Mouse (Mus musculus) embryonic facial prominence, embryonic 10.5 days (tissue): ENCODE measurements around the gene Bmp6. TPM values are rescaled to one million over a fixed set of nuclear protein-coding genes. Genes with fewer than 3 reads are reported as not detected.
A peak's percentile ranks its signal among the peaks of the same experiment; 100 is the strongest.

ENCODE experiments used
- DNase-seq: peaks from one replicate; pipeline ENCODE4 v3.0.0-alpha.2; 2017; ENCODE audit warnings: low spot score
- H3K27ac ChIP-seq: fragments of 300-500 bp; sonication (generic); replicated peaks from 2 replicates; pipeline ENCODE4 v1.5.1; 2016; ENCODE audit warnings: mild to moderate bottlenecking
- H3K27me3 ChIP-seq: fragments of 300-500 bp; sonication (generic); replicated peaks from 2 replicates; pipeline ENCODE4 v1.6.1; 2016; ENCODE audit warnings: low read depth, mild to moderate bottlenecking; ENCODE audit not compliant: poor library complexity, severe bottlenecking
- H3K36me3 ChIP-seq: fragments of 300-500 bp; sonication (generic); replicated peaks from 2 replicates; pipeline ENCODE4 v1.6.1; 2016; ENCODE audit warnings: mild to moderate bottlenecking, moderate library complexity
- H3K4me1 ChIP-seq: fragments of 300-500 bp; sonication (generic); 2 replicates; pipeline ENCODE4 v1.6.1; 2016
- H3K4me3 ChIP-seq: fragments of 300-500 bp; sonication (generic); 2 replicates; pipeline ENCODE4 v1.5.1; 2016; ENCODE audit warnings: mild to moderate bottlenecking, moderate library complexity
- H3K9me3 ChIP-seq: fragments of 300-500 bp; sonication (generic); 2 replicates; pipeline ENCODE4 v1.6.1; 2016; ENCODE audit warnings: mild to moderate bottlenecking
- WGBS: fragments of 180-500 bp; shearing (Covaris S2); methylation state at CpG from one replicate; pipeline ENCODE4 v1.1.7; 2016; 5-methylcytosine and 5-hydroxymethylcytosine counted together
- polyA plus RNA-seq: library from polyadenylated mRNA; unstranded; fragments of >200 nt; fragmentation: Nextera tagmentation; extraction: Ambion mirVana; gene quantifications from 2 replicates; pipeline ENCODE4 v1.2.1, GENCODE M21; 2016

Bmp6 gene
- polyA plus RNA-seq, 1 experiment from 2014 or later: 0.75 TPM

DNA sequence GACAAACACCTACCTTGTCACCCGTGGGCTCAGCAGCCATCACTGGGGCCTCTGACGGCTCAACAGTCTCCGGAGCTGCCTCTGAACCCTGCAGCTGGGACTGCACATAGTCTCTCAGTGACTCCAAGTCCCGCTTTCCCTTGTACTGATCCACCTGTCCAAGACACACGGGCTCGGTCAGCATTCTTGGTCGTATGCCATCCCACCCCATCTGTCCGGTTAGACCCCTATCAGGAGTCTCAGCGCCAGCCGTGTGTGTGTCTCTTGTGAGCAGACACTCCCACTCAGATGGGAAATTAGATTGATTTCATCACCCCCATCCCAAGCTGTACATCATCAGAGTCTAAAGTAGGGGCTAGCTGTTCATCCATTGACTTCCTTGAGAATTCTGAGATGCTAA, 162.0 kb downstream of the Bmp6 start:
- peaks cover 99% of the 10 kb centered on the region for H3K36me3 ChIP-seq
- H3K27ac ChIP-seq: no peak overlapping the region
- H3K27me3 ChIP-seq: no peaks in the 10 kb centered on the region
- H3K4me1 ChIP-seq: peaks cover 10% of the 10 kb centered on the region; the same call in 1 of the 2 replicates
- 95% methylated on average over 10 of the region's 10 CpGs for WGBS
- DNase-seq: no peak
- no peak overlapping the region for H3K4me3 ChIP-seq
- H3K9me3 ChIP-seq: no peaks in the 10 kb centered on the region

GRCm38 (mm10) chr13:38509681-38510341, 164.9 kb downstream of the Bmp6 start:
- Histone ChIP-seq H3K27me3 (no peaks in the 10 kb centered on the region), H3K27ac (no peak overlapping the region), H3K9me3 (no peaks in the 10 kb centered on the region), H3K4me1 (no peaks in the 10 kb centered on the region), H3K4me3 (no peak overlapping the region), H3K36me3 (peaks cover 99% of the 10 kb centered on the region)
- no peak for DNase-seq
- 94% methylated on average over 8 of the region's 8 CpGs for WGBS

- Histone ChIP-seq H3K27me3 (no peaks in the 10 kb centered on the region), H3K27ac (no peak overlapping the region), H3K9me3 (no peaks in the 10 kb centered on the region), H3K4me3 (no peak overlapping the region), H3K36me3 (peaks cover 99% of the 10 kb centered on the region), H3K4me1 (no peaks in the 10 kb centered on the region)
- DNase-seq: no peak
- WGBS: 88% methylated on average over 10 of the region's 10 CpGs
These were observed 167.1 kb downstream of the Bmp6 start for GRCm38 (mm10) chr13:38511979-38512378.

GRCm38 (mm10) chr13:38513921-38514320, 169.0 kb downstream of the Bmp6 start:
- no peaks in the 10 kb centered on the region for H3K27me3 ChIP-seq
- DNase-seq: no peak
- peaks cover 99% of the 10 kb centered on the region for H3K36me3 ChIP-seq
- H3K4me3 ChIP-seq: no peak overlapping the region
- H3K27ac ChIP-seq: no peak overlapping the region
- 94% methylated on average over 7 of the region's 7 CpGs for WGBS
- no peaks in the 10 kb centered on the region for H3K4me1 ChIP-seq
- H3K9me3 ChIP-seq: no peaks in the 10 kb centered on the region

GRCm38 (mm10) chr13:38515431-38515830, 170.5 kb downstream of the Bmp6 start:
- DNase-seq: no peak
- Histone ChIP-seq H3K4me1 (no peaks in the 10 kb centered on the region), H3K4me3 (no peak overlapping the region), H3K27ac (no peak overlapping the region), H3K27me3 (no peaks in the 10 kb centered on the region), H3K9me3 (no peaks in the 10 kb centered on the region), H3K36me3 (peaks cover 99% of the 10 kb centered on the region)
- WGBS: 93% methylated on average over 2 of the region's 2 CpGs

DNA sequence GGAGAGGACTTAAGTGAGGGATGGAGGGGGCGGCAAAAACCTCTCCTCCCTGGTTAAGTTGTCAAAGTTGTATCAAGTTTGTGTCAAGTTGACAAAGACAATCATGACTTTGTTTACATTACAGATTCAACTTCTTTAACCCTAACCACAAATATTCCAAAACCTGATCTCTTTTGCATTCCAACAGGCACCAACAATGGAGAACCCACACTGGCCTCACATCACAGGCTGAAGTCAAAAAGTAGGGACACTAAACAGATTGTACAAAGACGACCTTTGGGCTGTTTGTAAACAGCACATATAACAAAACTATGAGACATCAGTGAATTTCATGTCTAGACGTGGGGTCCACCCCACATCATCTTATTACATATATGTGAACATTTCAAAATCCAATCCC, 170.9 kb downstream of the Bmp6 start:
- H3K4me1 ChIP-seq: no peaks in the 10 kb centered on the region
- no peaks in the 10 kb centered on the region for H3K27me3 ChIP-seq
- H3K36me3 ChIP-seq: peaks cover 99% of the 10 kb centered on the region
- no peak for DNase-seq
- 80% methylated on average over 3 of the region's 3 CpGs for WGBS
- no peak overlapping the region for H3K27ac ChIP-seq
- no peak overlapping the region for H3K4me3 ChIP-seq
- H3K9me3 ChIP-seq: no peaks in the 10 kb centered on the region

- Histone ChIP-seq H3K4me1 (no peaks in the 10 kb centered on the region), H3K36me3 (peaks cover 100% of the 10 kb centered on the region), H3K9me3 (no peaks in the 10 kb centered on the region), H3K27ac (no peak overlapping the region), H3K27me3 (no peaks in the 10 kb centered on the region), H3K4me3 (no peak overlapping the region)
- WGBS: 91% methylated on average over 11 of the region's 11 CpGs
- DNase-seq: no peak
These were observed 171.7 kb downstream of the Bmp6 start for GRCm38 (mm10) chr13:38516582-38516981.

- Histone ChIP-seq H3K27me3 (no peaks in the 10 kb centered on the region), H3K36me3 (peaks cover 86% of the 10 kb centered on the region), H3K4me3 (no peak overlapping the region), H3K27ac (no peak overlapping the region), H3K4me1 (0 out of 2 replicates have a peak, but pooled peaks cover 5% of the 10 kb centered on the region), H3K9me3 (no peaks in the 10 kb centered on the region)
- WGBS: 95% methylated on average over 11 of the region's 11 CpGs
- DNase-seq: no peak
These were observed 175.4 kb downstream of the Bmp6 start for GRCm38 (mm10) chr13:38520299-38520698.

DNA sequence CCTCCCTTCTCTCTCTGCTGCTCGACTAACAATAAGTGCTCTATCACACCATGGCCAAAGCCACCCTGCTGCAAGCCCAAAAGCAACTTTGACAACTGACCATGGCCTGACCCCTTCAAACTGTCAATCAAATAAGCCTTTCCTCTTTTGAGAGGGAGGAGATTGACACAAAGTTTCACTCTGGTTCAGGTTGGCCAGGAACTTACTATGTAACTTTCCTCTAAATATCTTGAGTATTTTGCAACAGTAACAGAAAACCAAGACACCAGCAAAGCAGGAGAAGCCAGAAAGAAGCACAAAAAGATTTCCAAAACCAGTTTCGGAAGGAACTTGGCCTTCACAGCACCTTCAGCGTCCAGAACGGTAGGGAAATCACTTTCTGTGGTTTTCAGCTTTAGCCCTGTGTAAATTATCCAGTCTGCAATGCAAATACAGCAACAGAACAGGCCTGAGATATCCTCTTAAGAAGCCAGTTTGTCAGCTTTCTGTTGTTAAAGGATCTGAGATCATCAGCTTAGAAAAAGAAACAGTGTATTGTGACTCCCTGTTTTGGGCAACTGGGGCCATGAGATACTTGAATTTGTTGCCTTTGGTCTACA, 177.2 kb downstream of the Bmp6 start:
- H3K4me3 ChIP-seq: no peak overlapping the region
- no peak for DNase-seq
- no peak overlapping the region for H3K27ac ChIP-seq
- no peaks in the 10 kb centered on the region for H3K9me3 ChIP-seq
- no peaks in the 10 kb centered on the region for H3K27me3 ChIP-seq
- H3K36me3 ChIP-seq: peaks cover 70% of the 10 kb centered on the region
- H3K4me1 ChIP-seq: peaks cover 19% of the 10 kb centered on the region
- 84% methylated on average over 4 of the region's 4 CpGs for WGBS

GRCm38 (mm10) chr13:38523231-38523630, 178.3 kb downstream of the Bmp6 start:
- 92% methylated on average over 11 of the region's 11 CpGs for WGBS
- peaks cover 25% of the 10 kb centered on the region for H3K4me1 ChIP-seq
- no peak overlapping the region for H3K4me3 ChIP-seq
- DNase-seq: no peak
- no peaks in the 10 kb centered on the region for H3K27me3 ChIP-seq
- H3K36me3 ChIP-seq: peaks cover 60% of the 10 kb centered on the region
- no peaks in the 10 kb centered on the region for H3K9me3 ChIP-seq
- no peak overlapping the region for H3K27ac ChIP-seq

DNA sequence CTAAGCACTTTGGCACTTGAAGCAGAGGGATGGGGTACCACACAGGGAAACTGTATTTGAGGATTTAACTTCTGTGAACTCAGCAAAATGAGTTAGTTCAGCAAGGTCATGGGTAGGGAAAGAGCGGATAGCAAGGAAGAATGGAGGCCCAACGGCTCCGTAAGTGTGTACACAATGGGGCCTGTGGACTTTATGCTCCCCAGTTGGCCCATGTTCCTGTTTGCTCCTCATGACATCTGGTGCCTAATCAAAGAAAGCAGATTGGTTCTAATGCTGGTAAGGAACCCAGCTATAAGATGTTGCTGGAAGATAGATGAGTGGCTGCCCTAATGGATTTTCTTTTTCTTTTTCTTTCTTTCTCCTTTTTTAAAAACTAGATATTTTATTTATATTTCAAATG, 180.4 kb downstream of the Bmp6 start:
- Histone ChIP-seq H3K4me1 (peaks cover 32% of the 10 kb centered on the region), H3K27ac (no peak overlapping the region), H3K9me3 (no peaks in the 10 kb centered on the region), H3K4me3 (no peak overlapping the region), H3K27me3 (no peaks in the 10 kb centered on the region), H3K36me3 (peaks cover 39% of the 10 kb centered on the region)
- WGBS: 94% methylated on average over 3 of the region's 3 CpGs
- DNase-seq: no peak

GRCm38 (mm10) chr13:38526116-38526515, 181.2 kb downstream of the Bmp6 start:
- peak overlapping the region; percentile 92; the same call in 1 of the 2 replicates for H3K4me3 ChIP-seq
- WGBS: 80% methylated on average over 2 of the region's 2 CpGs

More at GRCm38 (mm10) chr13:38526116-38526515, 181.2 kb downstream of the Bmp6 start:
- Histone ChIP-seq H3K36me3 (peaks cover 31% of the 10 kb centered on the region), H3K4me1 (peaks cover 32% of the 10 kb centered on the region), H3K27me3 (no peaks in the 10 kb centered on the region), H3K27ac (no peak overlapping the region), H3K9me3 (no peaks in the 10 kb centered on the region)
- DNase-seq: no peak
